Mouse (Mus musculus): ENCODE data around the gene Sar1b. TPM values are rescaled to one million over a fixed set of nuclear protein-coding genes. Genes with fewer than 3 reads are reported as not detected.

Sar1b gene
- polyA plus RNA-seq (2012; rRNA removed): 4.7 and 9.5 TPM in 2 replicates

DNA sequence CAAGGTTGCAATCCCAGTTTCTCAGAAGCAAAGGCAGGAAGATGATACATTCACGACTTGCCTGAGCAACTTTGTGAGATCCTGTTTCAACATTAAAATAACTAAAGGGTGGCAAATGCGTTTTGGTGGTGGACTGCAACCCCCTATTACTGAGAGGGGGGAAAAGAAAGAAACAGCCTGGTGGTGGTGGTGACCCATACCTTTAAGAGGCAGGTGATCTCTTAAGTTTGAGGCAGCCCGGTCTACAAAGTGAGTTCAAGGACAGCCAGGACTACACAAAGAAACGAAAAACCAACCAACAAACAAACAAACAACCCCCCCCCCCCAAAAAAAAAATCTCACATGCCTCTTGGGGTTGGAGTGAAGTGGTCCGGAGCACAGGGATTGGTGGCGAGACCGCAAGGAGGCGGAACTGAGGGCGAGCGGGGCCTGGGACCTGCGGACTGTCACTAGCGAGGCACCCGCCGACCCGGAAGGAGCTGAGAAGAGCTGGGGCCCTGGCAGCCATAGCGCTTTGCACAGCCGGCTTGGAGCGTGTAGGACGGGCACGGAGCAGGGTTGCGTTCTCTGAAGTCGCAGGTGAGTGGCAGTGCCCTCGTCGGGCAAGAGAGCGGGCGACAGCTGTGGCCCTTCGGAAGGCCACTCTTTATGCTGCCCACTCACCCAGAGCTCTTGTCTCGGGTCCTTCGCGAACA is at the start of gene Sar1b, which contains the start of gene Sec24a:
Sar1b (plus strand) TSS at position 475 of the 695 bp plus-strand sequence.
Sec24a (minus strand) TSS at position 422 of the 695 bp plus-strand sequence.

Other genes with a start within 250 kb of the Sar1b start
- gene Phykpl, start 178.9 kb upstream of the Sar1b start, polyA plus RNA-seq (2012; rRNA removed): 28.8 and 43.9 TPM in 2 replicates
- gene Hnrnpab, start 156.8 kb upstream of the Sar1b start, polyA plus RNA-seq (2012; rRNA removed): 796 and 1,001 TPM in 2 replicates
- 101 and 125 TPM in 2 replicates for gene Nhp2, start 144.0 kb upstream of the Sar1b start, polyA plus RNA-seq (2012; rRNA removed)
- gene Rmnd5b, start 127.8 kb upstream of the Sar1b start, polyA plus RNA-seq (2012; rRNA removed): 193 and 273 TPM in 2 replicates
- gene N4bp3, start 112.8 kb upstream of the Sar1b start, polyA plus RNA-seq (2012; rRNA removed): 28.0 and 28.4 TPM in 2 replicates
- 10.2 and 14.7 TPM in 2 replicates for gene D930048N14Rik, start 112.7 kb upstream of the Sar1b start, polyA plus RNA-seq (2012; rRNA removed)
- gene 0610009B22Rik, start 74.8 kb upstream of the Sar1b start, polyA plus RNA-seq (2012; rRNA removed): 4.4 and 5.2 TPM in 2 replicates
- gene Sec24a, start 53 bp upstream of the Sar1b start, polyA plus RNA-seq (2012; rRNA removed): 16.8 and 21.2 TPM in 2 replicates
- 17.7 and 18.3 TPM in 2 replicates for gene Jade2, start 94.0 kb downstream of the Sar1b start, polyA plus RNA-seq (2012; rRNA removed)
- 18.1 and 23.8 TPM in 2 replicates for gene Cdkn2aipnl, start 204.0 kb downstream of the Sar1b start, polyA plus RNA-seq (2012; rRNA removed)
- 29.1 and 37.3 TPM in 2 replicates for gene Ube2b, start 237.1 kb downstream of the Sar1b start, polyA plus RNA-seq (2012; rRNA removed)
- gene Cdkl3, start 240.5 kb downstream of the Sar1b start, polyA plus RNA-seq (2012; rRNA removed): 2.2 and 2.4 TPM in 2 replicates

Data from ovary, adult 2 months (tissue).